Mouse (Mus musculus) testis, adult 10 weeks (tissue): ENCODE data around the gene Prdx1. TPM values are rescaled to one million over a fixed set of nuclear protein-coding genes. Genes with fewer than 3 reads are reported as not detected.

Source experiments
- polyA plus RNA-seq: library from polyadenylated mRNA; stranded (reverse); fragments of 350-450 nt; fragmentation: Illumina TruSeq; extraction: RNeasy Lipid Tissue Mini Kit (QIAGEN cat#74804); gene quantifications from one replicate; pipeline ENCODE4 v1.2.3, GENCODE M21; 2014; ENCODE audit warnings: low read depth, low replicate concordance

Gene Prdx1
- polyA plus RNA-seq = 511 TPM

GRCm38 (mm10) chr4:116685402-116686061 lies at the start of gene Prdx1:
Gene Prdx1, plus strand, starts transcription at chr4:116685544.

GRCm38 (mm10) chr4:116650924-116651796 lies 34.2 kb upstream of the Prdx1 start, which contains the start of gene Akr1a1:
Gene Akr1a1, minus strand, starts transcription at chr4:116651680.

GRCm38 (mm10) chr4:116708201-116708764 lies 22.9 kb downstream of the Prdx1 start, which contains the start of the genes Mmachc and Ccdc163:
Gene Mmachc, minus strand, starts transcription at chr4:116708406.
Gene Ccdc163, plus strand, starts transcription at chr4:116708509.

GRCm38 (mm10) chr4:116720343-116721097 lies 35.2 kb downstream of the Prdx1 start, which contains the start of gene Tesk2:
Gene Tesk2, plus strand, starts transcription at chr4:116720948.

Other genes starting within 250 kb of the Prdx1 start
- 58.9 TPM for gene Mast2, start 221.4 kb upstream of the Prdx1 start, polyA plus RNA-seq
- gene Ipp, start 178.0 kb upstream of the Prdx1 start, polyA plus RNA-seq = 35.3 TPM
- 43.1 TPM for gene Tmem69, start 129.6 kb upstream of the Prdx1 start, polyA plus RNA-seq
- 79.2 TPM for gene Gpbp1l1, start 127.9 kb upstream of the Prdx1 start, polyA plus RNA-seq
- 1.3 TPM for gene Ccdc17, start 88.9 kb upstream of the Prdx1 start, polyA plus RNA-seq
- 1,868 TPM for gene Nasp, start 57.6 kb upstream of the Prdx1 start, polyA plus RNA-seq
- 112 TPM for gene Akr1a1, start 33.9 kb upstream of the Prdx1 start, polyA plus RNA-seq
- gene Mmachc, start 22.9 kb downstream of the Prdx1 start, polyA plus RNA-seq = 27.0 TPM
- gene Ccdc163, start 23.0 kb downstream of the Prdx1 start, polyA plus RNA-seq = 93.6 TPM
- 24.2 TPM for gene Tesk2, start 35.4 kb downstream of the Prdx1 start, polyA plus RNA-seq
- gene Toe1, start 122.1 kb downstream of the Prdx1 start, polyA plus RNA-seq = 9.3 TPM
- gene Mutyh, start 122.2 kb downstream of the Prdx1 start, polyA plus RNA-seq = 1.1 TPM
- 0.29 TPM for gene Hpdl, start 136.2 kb downstream of the Prdx1 start, polyA plus RNA-seq
- 3.1 TPM for gene Zswim5, start 191.8 kb downstream of the Prdx1 start, polyA plus RNA-seq